Mouse (Mus musculus) hindbrain, postnatal 0 days (tissue): Measurements from ENCODE around the gene Klhl33. TPM values are rescaled to one million over a fixed set of nuclear protein-coding genes. Genes with fewer than 3 reads are reported as not detected.
A peak's percentile ranks its signal among the peaks of the same experiment; 100 is the strongest.
"Not testable (repeated sequence)": the region's sequence is repeated elsewhere in the genome, so short reads cannot be mapped to it uniquely, and the experiment has no call there.

ENCODE experiments used
- ATAC-seq: fragments of 200-750 bp; cut with Nextera tagmentation; 2 replicates; pipeline ENCODE4 v1.8.0; 2017; ENCODE audit warnings: mild to moderate bottlenecking, moderate TSS enrichment, moderate library complexity
- DNase-seq: peaks from one replicate; pipeline ENCODE4 v3.0.0-alpha.2; 2015; ENCODE audit warnings: low spot score
- H3K27ac ChIP-seq: fragments of 300-500 bp; sonication (generic); 2 replicates; pipeline ENCODE4 v1.5.1; 2014; ENCODE audit warnings: mild to moderate bottlenecking
- H3K27me3 ChIP-seq: fragments of 300-500 bp; sonication (generic); 2 replicates; pipeline ENCODE4 v1.6.1; 2014; ENCODE audit warnings: low read length, mixed read lengths; ENCODE audit not compliant: insufficient read depth
- H3K36me3 ChIP-seq: fragments of 300-500 bp; sonication (generic); 2 replicates; pipeline ENCODE4 v1.6.1; 2014; ENCODE audit warnings: low read length, mixed read lengths; ENCODE audit not compliant: insufficient read depth
- H3K4me1 ChIP-seq: fragments of 300-500 bp; sonication (generic); 2 replicates; pipeline ENCODE4 v1.6.1; 2014; ENCODE audit warnings: antibody characterized with exemption, low read length, mixed read lengths; ENCODE audit not compliant: insufficient read depth
- H3K4me2 ChIP-seq: fragments of 300-500 bp; sonication (generic); 2 replicates; pipeline ENCODE4 v1.6.1; 2014; ENCODE audit warnings: low read depth, mild to moderate bottlenecking, low read length, moderate library complexity, mixed read lengths
- H3K4me3 ChIP-seq: fragments of 300-500 bp; sonication (generic); 2 replicates; pipeline ENCODE4 v1.5.1; 2014; ENCODE audit warnings: low read length
- H3K9ac ChIP-seq: fragments of 300-500 bp; sonication (generic); replicated peaks from 2 replicates; pipeline ENCODE4 v1.6.1; 2014; ENCODE audit warnings: mild to moderate bottlenecking, low read length, moderate library complexity, mixed read lengths
- H3K9me3 ChIP-seq: fragments of 300-500 bp; sonication (generic); 2 replicates; pipeline ENCODE4 v1.6.1; 2016; ENCODE audit warnings: low read length, mixed read lengths
- CTCF ChIP-seq: IDR thresholded peaks from 2 replicates; pipeline ENCODE4 v1.5.1; 2016; ENCODE audit warnings: antibody characterized with exemption, control low read depth, low read depth
- WGBS: fragments of 180-500 bp; shearing (Covaris S2); extraction: QIAGEN DNeasy Blood & Tissue Kit; methylation state at CpG from one replicate; pipeline ENCODE4 v1.1.7; 2014; 5-methylcytosine and 5-hydroxymethylcytosine counted together
- polyA plus RNA-seq: library from polyadenylated mRNA; unstranded; fragments of >200 nt; fragmentation: Nextera tagmentation; extraction: Ambion mirVana; gene quantifications from 2 replicates; pipeline ENCODE4 v1.2.1, GENCODE M21; 2015
- total RNA-seq: library from RNA; depleted of rRNA; stranded (reverse); fragments of >200 nt; gene quantifications from 2 replicates; pipeline ENCODE4 v1.2.3, GENCODE M21; 2014; rRNA removed

Klhl33 gene
- 2.4 and 3.7 TPM in 2 replicates for total RNA-seq
- 2.9 and 4.0 TPM in 2 replicates for polyA plus RNA-seq

DNA sequence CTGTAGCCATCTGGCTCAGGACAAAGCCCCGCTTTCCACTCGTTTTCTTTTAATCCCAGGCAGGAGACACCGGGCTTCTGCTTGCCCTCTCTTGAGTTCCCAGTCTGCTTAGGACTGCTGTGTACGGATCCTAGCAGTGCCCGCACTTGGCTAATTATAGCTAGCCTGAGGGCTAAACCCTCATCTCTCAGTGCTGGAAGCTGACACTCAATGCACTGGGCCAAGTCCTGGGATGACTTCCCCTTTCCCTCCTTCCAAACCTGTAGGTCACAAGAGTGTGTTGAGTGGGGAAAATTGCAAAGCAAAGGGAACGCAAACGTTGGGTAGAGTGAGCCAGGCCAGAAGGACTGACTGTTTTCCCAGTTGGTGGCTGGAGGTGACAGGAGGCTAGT lies at the start of gene Klhl33:
Klhl33 (minus strand) TSS at position 134 of the 392 bp plus-strand sequence.
- Histone ChIP-seq H3K9ac (peak within 1 kb of the TSS; percentile 65), H3K36me3 (no peaks in the 10 kb centered on the region), H3K4me1 (peaks cover 11% of the 10 kb centered on the region), H3K9me3 (no peaks in the 10 kb centered on the region), H3K27ac (peak within 1 kb of the TSS; percentile 55), H3K27me3 (no peaks in the 10 kb centered on the region), H3K4me3 (peak within 1 kb of the TSS; percentile 46), H3K4me2 (peak within 1 kb of the TSS; percentile 86)
- ATAC-seq (no peak), DNase-seq (no peak)
- 48% methylated on average over 7 of the region's 7 CpGs for WGBS
- no peak for TF ChIP-seq CTCF

DNA sequence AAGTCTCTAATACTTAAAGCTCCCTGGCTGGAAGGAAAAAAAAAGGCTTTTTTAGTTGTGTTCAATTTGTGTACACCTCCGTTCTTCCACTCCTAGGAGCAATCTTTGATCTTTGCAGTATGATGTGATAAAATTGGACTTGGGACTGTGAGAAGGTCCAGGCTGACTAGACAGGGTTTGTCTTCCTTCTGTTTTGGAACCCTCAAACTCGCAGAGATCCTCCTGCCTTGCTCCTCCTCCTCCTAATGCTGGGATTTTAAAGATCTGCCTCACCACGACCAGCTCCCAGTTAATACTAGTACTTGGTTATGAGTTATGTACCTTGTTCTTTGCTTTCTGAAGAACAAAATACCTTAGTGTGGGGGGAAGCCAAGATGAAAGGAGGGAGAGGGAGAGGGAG lies 48.2 kb upstream of the Klhl33 start:
- not testable (repeated sequence) for ATAC-seq, H3K9me3 ChIP-seq, H3K4me1 ChIP-seq, DNase-seq, H3K36me3 ChIP-seq, H3K27me3 ChIP-seq
- H3K4me3 ChIP-seq: peak overlapping the region; percentile 48
- 25% methylated on average over 3 of the region's 3 CpGs for WGBS
- H3K9ac ChIP-seq: peak overlapping the region; percentile 47; the same call in 1 of the 2 replicates
- H3K27ac ChIP-seq: peak overlapping the region; percentile 86; the same call in 1 of the 2 replicates
- peak overlapping the region; percentile 64 for H3K4me2 ChIP-seq

DNA sequence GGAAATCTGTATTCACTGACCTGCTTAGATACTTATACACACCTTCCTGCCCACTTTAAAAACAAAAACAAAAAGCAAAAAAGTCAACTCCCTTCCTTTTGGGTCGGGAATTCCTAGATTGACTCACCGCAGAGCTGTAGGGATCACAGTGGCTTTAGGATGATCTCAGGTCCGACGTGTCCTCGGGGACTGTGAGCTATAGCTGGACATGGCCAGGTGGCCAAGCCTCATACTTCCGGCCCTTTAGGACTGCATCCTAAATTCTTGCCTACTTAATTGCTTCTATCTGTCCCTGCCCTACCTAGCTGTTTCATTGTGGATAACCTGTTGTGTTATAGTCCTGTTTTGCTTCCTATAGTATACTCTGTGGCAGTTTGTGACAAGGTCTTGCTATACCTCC lies 47.8 kb upstream of the Klhl33 start:
- peak overlapping the region; percentile 86 for H3K27ac ChIP-seq
- not testable (repeated sequence) for ATAC-seq

DNA sequence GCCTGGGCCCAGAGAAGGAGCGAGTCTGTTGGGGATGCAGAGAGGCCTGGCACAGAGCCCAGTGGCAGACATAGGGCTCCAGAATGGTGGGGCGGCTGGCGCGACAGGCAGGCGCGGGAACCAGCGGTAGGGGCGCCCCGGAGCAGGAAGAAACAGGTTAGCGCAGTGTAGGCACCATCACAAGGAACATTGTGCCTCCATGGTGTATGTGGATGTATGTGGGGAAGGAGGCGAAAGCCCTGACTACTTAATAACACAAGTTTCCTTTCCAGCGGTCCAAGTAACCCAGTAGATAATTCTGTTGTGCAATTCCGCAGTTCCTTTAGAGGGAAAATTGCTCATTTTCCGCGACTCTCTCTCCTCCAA lies 47.3 kb upstream of the Klhl33 start:
- not testable (repeated sequence) for H3K9me3 ChIP-seq, H3K4me1 ChIP-seq, DNase-seq, H3K27me3 ChIP-seq, H3K36me3 ChIP-seq
- H3K4me3 ChIP-seq: peak overlapping the region; percentile 48
- peak; percentile 97 for ATAC-seq
- H3K9ac ChIP-seq: peak overlapping the region; percentile 47; the same call in 1 of the 2 replicates
- WGBS: under 1% methylated on average over 13 of the region's 15 CpGs
- peak; percentile 55 for TF ChIP-seq CTCF
- H3K4me2 ChIP-seq: peak overlapping the region; percentile 64
- peak overlapping the region; percentile 86 for H3K27ac ChIP-seq

More for the DNA sequence above, 47.8 kb upstream of the Klhl33 start:
- not testable (repeated sequence) for DNase-seq, H3K4me1 ChIP-seq, H3K9me3 ChIP-seq, H3K36me3 ChIP-seq, H3K27me3 ChIP-seq
- WGBS: 5% methylated on average over 6 of the region's 6 CpGs
- peak overlapping the region; percentile 64 for H3K4me2 ChIP-seq
- peak overlapping the region; percentile 47; the same call in 1 of the 2 replicates for H3K9ac ChIP-seq
- H3K4me3 ChIP-seq: peak overlapping the region; percentile 48

DNA sequence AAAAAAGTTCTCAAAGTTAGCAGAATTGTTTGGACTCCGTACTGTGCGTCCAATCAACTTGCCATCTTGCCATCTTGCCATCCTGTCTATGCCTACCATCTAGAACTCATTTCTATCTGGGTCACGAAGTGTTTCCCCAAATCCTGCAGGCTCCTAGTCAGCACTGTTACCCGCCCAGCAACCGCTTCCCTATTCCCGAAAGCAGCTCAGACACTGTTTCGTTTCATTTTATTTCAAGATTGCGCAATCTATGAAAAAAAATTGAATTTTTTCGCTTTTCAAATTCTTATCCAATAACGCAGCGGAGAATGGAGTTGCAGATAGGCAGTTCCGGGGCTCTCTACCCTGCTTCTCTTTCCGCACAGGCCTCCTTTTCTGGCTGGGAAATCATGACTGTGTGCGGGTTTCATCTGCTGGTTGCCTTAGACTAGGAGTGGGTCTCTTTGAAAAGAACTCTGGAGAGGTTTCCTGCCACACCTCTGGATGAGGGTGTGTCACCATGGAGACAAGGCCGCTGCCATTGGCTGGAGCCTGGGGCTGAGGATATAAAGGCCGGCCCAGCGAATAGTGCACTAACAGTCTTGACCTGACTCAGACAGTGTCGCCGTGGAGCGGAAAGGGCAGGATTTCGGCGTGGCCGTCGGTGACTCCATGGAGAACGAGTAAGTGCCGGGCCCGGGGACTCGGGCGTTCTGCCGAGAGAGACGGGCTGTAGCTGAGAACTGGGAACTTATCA lies 46.8 kb upstream of the Klhl33 start, which contains the start of gene Gm49342:
Gm49342 (plus strand) TSS at position 586 of the 736 bp plus-strand sequence.
- Histone ChIP-seq H3K4me3 (peak within 1 kb of the TSS; percentile 48), H3K27me3 (no peaks in the 10 kb centered on the region), H3K36me3 (no peaks in the 10 kb centered on the region), H3K27ac (peak within 1 kb of the TSS; percentile 86), H3K4me1 (no peaks in the 10 kb centered on the region), H3K9me3 (no peaks in the 10 kb centered on the region), H3K9ac (peak within 1 kb of the TSS; percentile 47; the same call in 1 of the 2 replicates), H3K4me2 (peak within 1 kb of the TSS; percentile 64)
- ATAC-seq: peak; percentile 98
- WGBS: 16% methylated on average over 31 of the region's 31 CpGs
- DNase-seq: peak; percentile 92
- peak; percentile 57 for TF ChIP-seq CTCF

DNA sequence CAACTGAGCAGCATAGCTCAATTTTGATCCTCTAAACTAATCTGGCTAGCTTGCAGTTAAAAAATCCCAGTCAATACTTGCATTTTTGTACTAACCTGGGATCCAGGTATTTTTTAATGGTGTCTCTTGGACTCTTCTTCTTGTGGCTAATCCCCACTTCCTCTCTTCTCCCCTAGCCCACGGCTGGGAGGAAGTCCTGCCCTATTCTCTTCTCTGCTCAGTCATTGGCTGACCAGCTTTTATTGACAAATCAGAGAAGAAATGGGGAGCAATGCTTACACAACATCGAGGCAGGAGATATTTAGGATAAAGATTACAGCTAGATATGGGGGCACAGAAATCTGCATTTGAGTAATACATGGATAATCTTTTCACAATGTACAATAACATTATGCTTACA lies 41.6 kb upstream of the Klhl33 start:
- no peak for ATAC-seq
- no peak overlapping the region for H3K9ac ChIP-seq
- H3K4me2 ChIP-seq: no peak overlapping the region
- DNase-seq: no peak
- no peaks in the 10 kb centered on the region for H3K36me3 ChIP-seq
- no peaks in the 10 kb centered on the region for H3K9me3 ChIP-seq
- no peaks in the 10 kb centered on the region for H3K27me3 ChIP-seq
- no peak overlapping the region for H3K4me3 ChIP-seq
- H3K27ac ChIP-seq: no peak overlapping the region
- no peak for TF ChIP-seq CTCF
- 46% methylated on average over 2 of the region's 2 CpGs for WGBS
- no peaks in the 10 kb centered on the region for H3K4me1 ChIP-seq
